Mouse (Mus musculus): ENCODE measurements at regions not wholly inside any gene's neighbourhood (a gene's known extent, or its start where the extent isn't known, plus 50 kb on each side); places are given as distances from the start of the nearest gene placed in this dataset.

DNA sequence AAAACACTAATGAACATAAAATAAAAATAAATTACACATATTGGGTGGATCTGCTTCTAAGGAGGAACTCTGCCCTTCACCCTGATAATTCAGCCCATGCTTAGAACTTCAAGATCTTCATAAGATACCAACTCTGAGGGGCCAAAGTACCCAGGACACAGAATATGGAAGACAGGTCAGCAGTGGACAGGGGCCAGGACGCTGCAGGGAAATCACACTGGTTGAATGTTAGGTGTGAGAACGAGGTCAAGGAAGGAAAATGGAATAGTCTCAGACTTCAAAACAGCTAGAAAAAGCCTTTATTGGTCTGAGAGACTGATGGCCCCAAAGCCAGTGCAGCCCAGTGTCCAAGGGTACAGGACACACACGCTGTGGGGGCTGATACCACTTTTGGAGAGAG lies 50.5 kb upstream of the Hs6st1 start:
- no peaks in the 10 kb centered on the region for H3K79me2 ChIP-seq (replicated peaks; ENCODE audit: control insufficient read depth, insufficient read depth, low read length)
- no peaks in the 10 kb centered on the region for H3K4me1 ChIP-seq (ENCODE audit: control insufficient read depth, insufficient read depth, low read length)
- 69% methylated on average over 3 of the region's 3 CpGs for WGBS
- TF ChIP-seq POLR2A (IDR thresholded peaks at IDR 0.05; ENCODE audit: insufficient read depth, low read depth, low read length) (no peak), CTCF (IDR thresholded peaks at IDR 0.05) (no peak), EP300 (IDR thresholded peaks at IDR 0.05; ENCODE audit: insufficient read depth, low read depth, low read length) (no peak)
- H3K36me3 ChIP-seq (ENCODE audit: control insufficient read depth, insufficient read depth, low read length), result no peaks in the 10 kb centered on the region
- no peak overlapping the region for H3K4me3 ChIP-seq
- no peaks in the 10 kb centered on the region for H3K27me3 ChIP-seq (ENCODE audit: control insufficient read depth, insufficient read depth, low read length)
- H3K9ac ChIP-seq (ENCODE audit: low read depth, low read length), result no peak overlapping the region
- intact Hi-C loops (cut with DNase I), result no loop called here
- DNase-seq, result no peak
- no peak overlapping the region for H3K27ac ChIP-seq

Data from heart, adult 2 months (tissue).